Mouse (Mus musculus) gastrocnemius, postnatal 36 days (tissue): Measurements from ENCODE around the gene Ptprn2. TPM values are rescaled to one million over a fixed set of nuclear protein-coding genes. Genes with fewer than 3 reads are reported as not detected.

Source experiments
- DNase-seq, 2 experiments: peaks; one replicate each; pipeline ENCODE4 v3.0.0; 2022
- intact Hi-C: fragments of 180-260 bp; cut with DNase I; formaldehyde crosslinking; loops from one replicate; pipeline ENCODE4 v1.15.1; 2025
- total RNA-seq, 2 experiments: library from RNA; stranded (reverse); gene quantifications; 2 replicates each; pipeline ENCODE4 v1.2.3; 2021

Gene Ptprn2
- total RNA-seq, 2 experiments from 2014 or later = not detected

DNA sequence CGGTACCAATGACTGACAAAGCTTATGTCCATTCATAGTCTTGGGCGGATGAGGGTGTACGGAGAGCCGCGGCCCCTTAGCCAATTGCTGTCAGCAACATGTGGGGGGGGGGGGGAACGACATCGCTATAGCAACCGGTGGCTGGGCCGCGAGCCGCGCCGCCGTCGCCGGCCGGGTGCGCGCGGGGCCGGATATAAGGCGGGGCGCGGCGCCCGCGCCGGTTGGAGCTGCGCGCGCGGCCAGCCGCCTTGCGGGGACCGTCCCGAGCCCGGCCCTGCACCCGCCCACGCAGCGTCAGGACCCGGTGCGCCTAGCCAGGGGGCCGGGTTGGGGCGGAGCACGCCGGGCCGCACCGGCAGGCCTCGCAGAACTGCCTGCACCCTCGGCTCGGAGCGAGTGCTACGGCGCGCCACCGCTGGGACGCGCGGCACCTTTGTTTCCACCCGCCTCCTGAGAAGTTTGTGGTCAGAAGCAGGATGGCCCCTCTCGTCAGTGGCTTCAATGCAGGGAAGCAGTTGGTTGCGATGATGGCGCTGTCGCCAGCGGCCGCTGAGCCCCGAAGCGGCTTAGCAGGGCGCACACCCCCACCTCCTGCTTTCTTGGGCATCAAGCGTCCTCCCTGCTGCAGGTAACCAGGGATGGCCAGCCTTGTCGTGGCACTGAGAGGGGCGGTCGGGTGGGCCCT, 668.3 kb downstream of the Ptprn2 start:
- DNase-seq = no peak
- intact Hi-C loops = no loop called here

DNA sequence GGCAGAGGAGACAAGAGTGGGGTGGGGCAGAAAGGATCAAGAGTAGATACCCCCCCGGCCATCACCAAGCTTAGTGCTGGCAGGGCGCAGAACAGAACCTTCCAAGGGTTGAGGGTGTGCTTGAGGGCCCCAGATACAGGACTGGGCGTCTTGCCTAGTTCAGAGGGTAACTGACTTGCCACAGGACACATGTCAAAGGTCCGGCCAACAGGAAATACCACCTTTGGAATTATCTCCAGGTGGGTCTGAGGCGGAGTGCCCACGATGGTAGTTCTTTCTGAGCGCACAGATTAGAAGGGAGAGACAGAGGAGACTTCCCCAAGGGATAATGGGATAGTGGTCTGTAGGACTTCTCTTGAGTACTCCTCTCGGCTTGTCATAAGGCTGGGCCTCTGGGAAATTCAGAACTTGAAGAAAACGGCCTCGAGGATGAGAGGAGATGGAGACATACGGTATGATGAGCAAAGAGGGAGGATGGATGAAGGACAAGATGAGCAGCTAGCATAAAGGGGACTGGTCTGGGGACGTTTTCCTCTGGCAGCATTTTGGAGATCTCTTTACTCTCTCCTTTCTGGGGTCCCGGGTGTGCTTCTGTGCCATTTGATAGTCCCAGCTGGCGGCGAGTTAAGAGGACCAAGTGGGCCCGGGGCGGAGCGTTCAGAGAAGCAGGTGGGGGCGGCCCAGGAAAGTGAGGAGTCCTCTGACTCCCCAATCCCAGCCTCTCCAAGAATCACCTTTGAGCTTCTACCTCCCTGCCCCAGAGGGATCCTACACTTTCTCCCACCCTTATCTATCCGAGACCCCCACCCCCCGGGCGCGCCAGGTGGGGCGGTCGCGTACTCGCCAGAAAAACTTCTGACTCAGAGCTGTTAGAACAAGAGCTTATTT, 669.1 kb downstream of the Ptprn2 start:
- intact Hi-C loops = no loop called here
- DNase-seq = no peak

DNA sequence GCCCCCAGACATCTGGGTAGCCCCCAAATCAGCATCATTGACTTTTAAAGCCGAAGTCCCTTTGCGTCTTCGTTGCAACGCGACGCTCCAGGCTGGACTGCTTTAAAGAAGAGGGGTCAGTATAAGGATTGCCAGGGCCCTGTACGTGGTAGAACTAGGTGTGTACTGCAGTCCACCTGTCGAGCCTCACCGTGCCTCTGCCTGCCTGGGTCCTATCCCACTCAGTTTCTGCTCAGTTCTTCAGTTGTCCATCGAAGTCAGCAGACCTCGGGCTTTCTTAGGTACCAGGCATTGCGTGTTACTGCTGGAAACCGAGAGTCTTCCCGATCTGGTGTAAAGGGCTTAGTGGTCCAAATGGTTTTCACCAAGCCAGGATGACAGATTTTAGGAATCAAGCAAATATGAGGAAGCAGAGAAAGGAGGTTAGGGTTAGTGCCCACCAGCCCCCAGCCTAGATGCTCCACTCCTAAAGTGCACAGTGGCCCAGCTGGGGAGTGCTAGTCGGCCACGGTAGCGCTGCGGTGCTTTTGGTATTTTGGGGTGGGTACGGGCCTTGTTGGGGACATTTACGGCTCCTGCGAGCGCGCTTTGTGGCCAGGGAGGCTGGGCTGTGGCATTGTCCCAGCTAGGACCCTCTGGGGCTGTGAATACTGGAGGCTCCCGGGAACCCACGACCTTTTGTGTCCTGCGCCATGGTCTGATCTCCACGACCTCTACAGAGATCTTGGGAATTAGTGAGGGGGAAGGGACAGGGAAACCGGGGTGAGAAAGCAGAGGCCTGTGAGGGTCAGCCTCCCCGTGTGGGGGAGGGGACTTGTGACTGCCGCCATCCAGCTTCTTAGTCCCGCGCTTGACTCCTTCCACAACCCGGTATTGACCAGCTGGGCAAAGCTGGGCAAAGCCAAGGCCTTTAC, 670.0 kb downstream of the Ptprn2 start:
- intact Hi-C loops = no loop called here
- DNase-seq = no peak

DNA sequence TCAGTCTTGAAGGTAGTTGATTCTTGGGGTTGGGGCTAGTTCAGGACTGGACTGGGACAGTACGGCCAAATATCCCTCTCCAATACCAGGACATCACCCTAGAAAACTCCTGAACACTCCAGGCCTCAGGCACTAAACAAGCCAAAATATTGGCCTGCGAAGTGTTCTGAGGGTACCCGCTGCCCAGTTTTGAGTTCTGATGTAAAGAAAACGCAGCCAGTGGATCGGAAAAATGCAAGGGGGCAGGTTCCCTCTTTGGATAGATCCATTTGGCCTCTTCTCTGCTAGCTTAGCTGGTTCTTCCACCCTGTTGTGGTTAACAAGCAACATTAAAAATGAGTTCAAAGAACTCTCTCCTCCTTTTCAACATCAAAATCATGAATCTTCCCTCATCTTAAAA, 670.7 kb downstream of the Ptprn2 start:
- intact Hi-C loops = no loop called here

DNA sequence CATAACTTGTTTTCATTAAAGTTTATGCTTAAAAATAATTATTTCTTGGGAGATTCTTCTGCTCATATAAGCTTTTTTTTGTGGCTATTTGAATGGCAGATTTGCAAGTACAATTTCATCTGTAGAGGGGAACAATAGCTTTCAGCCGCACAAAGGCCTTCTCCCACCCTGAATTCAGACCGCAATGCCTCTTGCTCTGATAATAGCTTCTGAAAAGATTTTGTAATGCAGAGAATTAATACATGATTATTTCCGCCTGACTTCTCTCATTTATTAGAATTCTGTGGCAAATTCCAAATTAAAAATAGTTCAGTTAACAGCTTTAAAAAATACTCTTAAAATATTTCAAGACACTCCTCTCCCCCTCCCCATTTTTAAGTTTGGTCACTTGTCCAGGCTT, 671.3 kb downstream of the Ptprn2 start:
- intact Hi-C loops = no loop called here
- DNase-seq = no peak

More for the DNA sequence above, 670.7 kb downstream of the Ptprn2 start:
- DNase-seq = no peak

DNA sequence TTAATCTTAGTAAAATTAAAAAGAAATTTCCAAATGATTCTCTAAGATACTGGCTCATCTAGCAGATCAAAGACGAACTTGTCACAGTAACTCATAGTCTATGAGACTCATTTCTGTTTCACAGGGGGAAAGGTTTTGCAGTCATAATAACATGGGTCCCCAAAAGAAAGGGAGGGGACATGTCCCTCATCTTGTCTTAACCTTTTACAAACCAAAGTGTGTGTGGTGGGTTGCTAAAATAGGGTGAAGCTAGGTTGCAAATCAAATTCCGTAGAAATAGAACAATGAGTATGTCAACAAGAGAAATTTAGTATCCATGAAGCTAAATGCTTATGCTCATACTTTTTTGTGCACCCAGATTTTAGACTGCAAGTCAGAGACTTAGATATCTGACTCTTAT, 671.7 kb downstream of the Ptprn2 start:
- no peak for DNase-seq
- intact Hi-C loops = no loop called here

DNA sequence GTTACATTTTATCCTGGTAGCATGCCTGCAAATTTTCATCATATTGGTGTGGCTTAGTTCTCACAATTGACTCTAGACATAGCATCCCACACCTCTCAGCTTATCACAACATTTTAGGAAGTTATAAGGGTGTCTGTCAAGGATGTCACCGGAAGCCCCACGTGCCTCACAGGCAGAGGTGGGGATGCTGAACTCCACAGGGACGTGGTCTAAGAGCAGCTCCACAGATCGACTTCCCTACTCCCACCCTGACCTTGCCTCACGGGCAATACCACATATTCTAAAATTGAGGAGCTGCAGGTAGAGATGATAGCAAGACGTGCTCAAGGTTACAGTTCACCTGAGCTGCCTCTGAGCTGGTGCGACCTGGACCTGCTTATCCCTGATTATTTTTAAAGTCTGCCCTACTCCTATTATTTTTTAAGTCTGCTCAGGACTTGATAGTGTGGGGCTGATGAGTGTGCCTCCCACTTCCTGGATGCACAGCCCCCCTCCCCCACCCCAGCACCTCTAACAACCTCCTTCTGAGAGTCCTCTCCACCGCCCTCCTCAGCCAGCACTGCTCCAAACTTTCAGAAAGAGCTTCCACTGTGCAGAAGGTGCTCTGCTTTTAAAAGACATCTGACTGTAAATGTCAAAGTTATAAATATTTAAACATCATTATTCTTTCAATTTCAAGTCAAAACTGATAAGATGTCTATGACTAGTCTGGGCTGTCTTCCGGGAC, 672.3 kb downstream of the Ptprn2 start:
- no peak for DNase-seq
- intact Hi-C loops = no loop called here

DNA sequence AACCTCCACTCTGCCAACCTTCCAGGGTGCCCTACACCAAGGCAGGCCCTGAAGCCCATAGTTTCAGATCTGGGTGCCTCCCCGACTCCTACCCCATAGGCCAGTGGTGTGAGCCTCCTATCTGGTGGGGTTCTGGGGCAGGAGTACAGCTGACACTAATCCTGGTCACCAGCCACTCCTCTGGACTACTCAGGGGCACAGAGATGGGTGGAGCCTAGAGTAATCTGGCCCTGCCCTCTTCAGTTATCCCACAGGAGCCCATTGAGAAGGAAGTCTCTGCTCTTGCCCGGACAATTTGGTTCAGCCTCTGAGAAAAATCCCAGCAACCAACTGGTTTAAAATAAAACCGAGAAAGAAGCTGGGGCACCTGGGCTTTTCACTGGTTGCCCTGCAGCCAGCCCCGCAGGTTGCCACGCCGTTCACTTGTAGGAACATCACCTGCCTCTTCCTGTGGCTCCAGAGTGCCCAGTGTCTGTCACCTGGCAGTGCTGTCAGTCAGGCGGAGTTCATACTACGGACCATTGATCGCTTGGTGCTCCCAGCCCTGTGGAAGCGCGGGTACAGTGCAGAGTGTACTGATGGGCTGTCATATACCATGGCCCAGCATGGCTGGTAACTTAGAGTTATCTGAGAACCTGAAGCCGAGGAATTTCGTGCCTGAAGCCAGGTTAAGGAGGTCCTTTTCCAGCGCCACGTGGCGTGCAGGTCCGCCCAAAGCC, 673.6 kb downstream of the Ptprn2 start:
- no peak for DNase-seq
- intact Hi-C loops = no loop called here

DNA sequence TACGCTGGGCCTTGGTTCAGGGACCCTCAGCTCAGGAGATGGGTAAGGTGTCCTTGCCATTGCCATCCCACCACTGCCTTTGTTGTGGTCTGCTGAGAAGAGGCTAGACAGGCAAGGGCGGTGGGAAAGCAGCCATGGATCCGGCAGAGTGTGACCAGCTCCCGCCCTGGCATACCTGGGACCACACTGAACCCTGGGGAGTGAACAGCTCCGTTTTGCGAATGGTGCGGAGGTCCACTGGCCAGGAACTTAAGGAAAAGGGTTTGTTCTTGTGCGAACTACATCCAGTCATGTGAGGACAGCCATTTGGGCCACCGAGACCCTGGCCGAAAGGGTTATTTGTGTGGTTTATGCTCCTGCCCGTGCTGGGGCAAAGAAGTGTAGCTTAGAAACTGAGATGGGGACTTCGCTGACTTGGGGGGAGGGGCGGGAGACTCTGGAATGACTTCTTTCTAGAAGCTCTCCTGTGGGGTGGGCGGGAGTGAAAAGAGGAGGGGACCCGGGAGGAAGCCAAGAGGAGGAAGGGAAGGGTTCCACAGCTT, 674.2 kb downstream of the Ptprn2 start:
- intact Hi-C loops = loop anchor here (10.0 kb wide), 1 partner anchor 1245 kb away; no protein-coding TSS in a partner anchor
- no peak for DNase-seq

DNA sequence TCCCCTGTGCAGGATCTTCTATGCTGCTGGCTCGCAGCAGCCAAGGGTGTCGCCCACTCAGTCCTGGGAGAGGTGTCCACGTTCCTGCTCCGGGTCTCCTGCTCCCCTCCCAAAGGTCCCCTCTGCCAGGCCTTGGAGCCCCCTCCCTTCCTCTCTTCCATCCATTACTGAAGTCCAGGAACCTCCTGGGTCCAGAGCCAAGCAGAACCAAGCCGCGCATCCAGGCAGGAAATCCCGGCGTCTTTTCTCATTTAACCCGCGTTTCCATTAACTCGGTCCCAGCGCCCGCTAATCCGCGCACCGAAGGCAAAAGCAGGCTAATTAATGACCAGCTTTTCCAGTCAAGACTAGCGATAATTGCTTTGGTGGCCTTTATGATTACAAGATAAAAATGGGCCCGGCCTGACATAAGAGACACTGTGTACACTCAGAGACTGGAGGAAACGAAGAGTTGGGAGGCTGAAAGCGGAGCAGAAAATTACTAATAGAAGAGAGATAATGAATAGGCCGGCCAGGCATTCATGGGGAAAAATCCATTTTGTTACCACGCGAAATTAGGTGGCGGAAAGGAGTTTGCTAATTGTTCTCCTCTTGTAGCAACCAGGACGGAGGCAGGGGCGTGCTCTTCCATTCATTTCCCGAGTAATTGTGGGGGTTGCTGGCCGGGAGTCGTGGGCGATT, 674.8 kb downstream of the Ptprn2 start:
- DNase-seq = no peak
- intact Hi-C loops = loop anchor here (10.0 kb wide), 1 partner anchor 1244 kb away; no protein-coding TSS in a partner anchor

DNA sequence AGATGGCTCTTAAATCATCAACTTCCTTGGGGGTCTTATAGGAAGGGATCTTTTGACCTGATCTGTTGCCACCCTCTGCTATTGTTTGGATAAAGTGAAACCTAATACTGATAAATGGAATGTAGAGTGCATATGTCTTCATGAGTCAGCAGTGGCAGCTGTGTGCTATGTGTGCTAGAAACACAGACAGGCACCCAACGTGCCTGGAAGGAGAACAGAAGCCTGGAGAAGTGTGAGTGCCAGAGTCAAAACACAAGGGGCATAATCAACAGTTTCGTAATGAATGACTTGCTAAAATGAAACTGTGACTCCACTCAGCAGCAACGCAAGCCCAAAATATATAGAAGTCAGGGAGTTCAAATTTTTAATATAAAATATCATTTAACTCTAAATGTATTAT, 676.7 kb downstream of the Ptprn2 start:
- intact Hi-C loops = loop anchor here (10.0 kb wide), 1 partner anchor 1243 kb away; no protein-coding TSS in a partner anchor

DNA sequence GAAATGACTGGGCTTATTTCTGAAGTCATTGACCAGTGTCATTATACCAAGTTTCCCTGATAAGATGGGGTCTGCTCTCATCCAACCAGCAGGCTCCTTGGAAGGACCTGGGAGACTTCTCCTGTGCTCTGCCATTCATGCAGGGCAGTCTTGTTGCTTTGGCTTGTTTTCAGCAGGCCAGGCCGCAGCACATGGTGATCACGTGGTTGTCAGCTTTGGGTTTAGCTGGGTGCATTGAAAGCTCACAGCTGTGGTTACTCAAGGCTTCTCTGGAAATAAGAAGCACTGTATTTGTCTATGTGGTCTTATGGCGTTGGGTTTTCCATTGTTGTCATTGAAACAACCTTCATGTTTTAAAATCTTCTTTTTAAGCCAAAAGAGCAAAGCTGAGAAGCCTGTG, 678.3 kb downstream of the Ptprn2 start:
- intact Hi-C loops = loop anchor here (10.0 kb wide), 1 partner anchor 1241 kb away; no protein-coding TSS in a partner anchor

More for the DNA sequence above, 676.7 kb downstream of the Ptprn2 start:
- DNase-seq = no peak

DNA sequence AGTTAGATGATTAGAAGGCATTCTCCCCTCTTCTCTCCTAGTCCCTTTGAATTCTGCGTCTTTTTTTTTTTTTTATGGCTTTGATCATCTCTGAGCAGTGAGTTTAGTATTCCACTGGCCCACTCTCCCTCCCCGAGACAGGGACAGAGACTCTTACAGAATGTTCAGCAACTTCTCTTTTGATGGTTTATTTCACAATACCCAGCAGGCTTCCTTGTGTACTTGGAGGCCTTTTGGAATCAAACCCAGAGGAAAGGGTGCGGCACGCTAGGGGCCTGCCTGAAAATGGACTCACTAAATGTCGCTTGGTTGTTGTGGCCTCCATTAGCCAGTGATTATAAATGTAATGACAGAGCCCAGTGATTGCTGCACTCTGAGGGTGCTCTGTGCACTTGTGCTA, 680.7 kb downstream of the Ptprn2 start:
- intact Hi-C loops = loop anchor here (10.0 kb wide), 1 partner anchor 1239 kb away; no protein-coding TSS in a partner anchor
- DNase-seq = no peak

More for the DNA sequence above, 678.3 kb downstream of the Ptprn2 start:
- no peak for DNase-seq

DNA sequence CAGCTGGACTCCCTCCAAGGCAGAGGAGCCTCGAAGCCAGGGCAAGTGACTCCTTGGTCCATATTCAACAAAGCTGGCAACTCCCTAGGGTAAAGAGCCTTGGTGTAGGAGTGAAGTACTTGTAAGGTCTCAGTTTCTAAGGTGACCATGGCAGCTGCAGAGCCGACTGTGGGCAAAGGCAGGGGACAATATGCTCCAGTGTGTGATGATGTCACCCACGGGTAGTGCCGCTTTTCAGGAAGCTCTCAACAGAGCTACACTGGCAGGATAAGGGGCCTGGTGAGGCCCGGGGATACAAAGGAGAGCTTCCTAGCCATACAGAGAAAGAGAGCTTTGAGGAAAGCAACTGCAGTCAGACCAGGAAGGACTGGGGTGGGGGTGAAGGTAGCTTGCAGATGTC, 684.1 kb downstream of the Ptprn2 start:
- no peak for DNase-seq
- intact Hi-C loops = loop anchor here (10.0 kb wide), 1 partner anchor 1235 kb away; no protein-coding TSS in a partner anchor

DNA sequence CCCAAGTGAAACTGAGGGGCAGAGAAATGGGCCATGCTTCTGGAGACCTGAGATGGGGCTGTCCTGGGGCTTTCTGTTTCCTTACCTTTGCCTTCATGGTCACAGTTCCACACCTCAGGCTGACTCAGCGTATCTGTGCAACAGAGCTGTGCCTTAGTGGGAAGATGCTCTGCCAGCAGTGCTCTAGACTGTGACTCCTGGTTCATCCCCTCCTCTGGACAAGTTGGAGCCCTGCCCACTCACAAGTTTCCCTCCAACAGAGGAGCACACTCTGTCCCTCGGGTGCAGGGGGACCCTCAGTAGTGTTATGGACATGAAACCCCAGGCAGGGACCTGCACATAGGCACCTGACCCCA, 687.0 kb downstream of the Ptprn2 start:
- DNase-seq = no peak
- intact Hi-C loops = no loop called here

DNA sequence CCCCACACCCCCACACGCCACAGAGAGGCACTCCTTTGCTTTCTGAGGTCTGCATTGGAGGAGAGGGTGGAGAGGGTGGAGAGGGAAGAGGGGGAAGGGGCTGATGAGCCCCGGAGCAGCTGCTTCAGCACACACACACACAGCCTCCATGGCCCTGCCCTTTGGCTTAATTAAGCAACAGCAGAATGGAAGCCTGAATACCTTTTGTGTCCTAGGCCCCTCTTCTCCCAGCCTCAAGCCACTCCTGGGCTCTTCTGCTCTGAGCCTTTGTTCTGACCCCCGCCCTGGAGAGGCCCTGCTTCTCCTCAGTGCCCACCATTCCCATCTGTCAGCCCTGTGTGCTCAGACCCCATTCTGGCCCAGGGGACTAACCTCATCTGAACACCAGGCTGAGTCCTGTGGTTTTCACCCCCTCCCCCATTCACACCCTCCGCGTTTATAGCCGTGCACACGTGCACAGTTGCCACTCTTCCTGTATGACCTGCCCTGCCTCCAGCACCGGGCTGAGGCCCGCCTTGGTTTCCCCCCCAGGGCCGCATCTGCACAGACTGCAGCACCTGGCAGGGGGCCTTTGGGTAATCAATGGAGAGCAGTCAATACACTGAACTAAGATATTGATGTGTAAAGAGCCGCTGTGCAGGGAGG, 687.5 kb downstream of the Ptprn2 start:
- intact Hi-C loops = no loop called here
- no peak for DNase-seq

DNA sequence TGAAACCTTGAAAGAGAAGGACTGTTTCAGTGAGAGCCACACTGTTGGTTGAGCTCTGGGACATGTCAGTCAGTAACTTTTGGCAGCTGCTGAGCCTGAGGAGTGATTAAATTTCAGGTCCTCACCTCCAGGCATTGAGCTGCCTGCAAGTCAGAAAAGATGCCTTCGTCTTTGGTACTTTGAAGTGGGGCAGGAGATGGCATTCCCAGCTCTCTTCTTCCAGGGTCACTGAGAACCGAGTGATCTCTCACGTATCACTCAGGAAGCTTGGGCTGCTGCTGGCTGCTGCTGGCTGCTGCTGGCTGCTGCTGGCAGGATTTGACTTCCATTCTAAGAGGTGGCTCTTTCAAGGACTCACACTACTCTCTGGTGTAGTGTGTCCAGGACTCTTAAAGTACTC, 688.7 kb downstream of the Ptprn2 start:
- intact Hi-C loops = no loop called here
- DNase-seq = no peak
